Mouse (Mus musculus) heart, postnatal 0 days (tissue): ENCODE results near the gene Cttnbp2nl.

Experiments used
- CTCF ChIP-seq: IDR thresholded peaks from 2 replicates; pipeline ENCODE4 v1.5.1; 2016; ENCODE audit warnings: antibody characterized with exemption, control low read depth, low read depth
- EP300 ChIP-seq: IDR thresholded peaks from 2 replicates; pipeline ENCODE4 v1.6.1; 2016; ENCODE audit warnings: antibody characterized with exemption, low read depth

GRCm38 (mm10) chr3:105052171-105052936 lies 592 bp downstream of the Cttnbp2nl start:
- TF ChIP-seq CTCF = no peak
- no peak for TF ChIP-seq EP300
